ENCODE assay signal across 19 mouse cellular contexts in genomic region chr7:49315033-49315432, GRCm38 (mm10).
DNase-seq lines count a peak whose midpoint lies in the region; ATAC-seq and TF ChIP-seq lines count a peak whose summit lies in the region.
"Had no signal": no experiment of that assay in that cellular context is flagged by ENCODE, and none has a peak within 500 bp of the region (broad histone marks: within the 10 kb centered on the region; RNA-seq: fewer than 3 reads in every experiment).

No protein-coding gene starts in this region.

- H3K4me2 ChIP-seq in stomach, postnatal 0 days (replicated peaks; ENCODE audit: low read depth): no peak overlapping the region
- H3K4me2 ChIP-seq: embryonic facial prominence, embryonic 15.5 days; forebrain, embryonic 12.5 days; heart, embryonic 12.5 days; hindbrain, embryonic 14.5 days had no signal

- H3K9ac ChIP-seq in stomach, postnatal 0 days (ENCODE audit: low read length): no peak overlapping the region
- H3K9ac ChIP-seq: embryonic facial prominence, embryonic 15.5 days; forebrain, embryonic 12.5 days; heart, embryonic 12.5 days; hindbrain, embryonic 14.5 days had no signal

- no peak overlapping the region for H3K4me3 ChIP-seq in brown adipose tissue, adult 24 weeks (ENCODE audit: insufficient read depth, low read depth, low read length)
- H3K4me3 ChIP-seq in stomach, postnatal 0 days (ENCODE audit: low read depth, low read length): no peak overlapping the region
- H3K4me3 ChIP-seq: embryonic facial prominence, embryonic 15.5 days; forebrain, embryonic 12.5 days; heart, embryonic 12.5 days; hindbrain, embryonic 10.5 days had no signal

- TF ChIP-seq EP300 in stomach, postnatal 0 days (optimal IDR thresholded peaks at IDR 0.05): no peak

- 0 out of 2 replicates have a peak overlapping the region, but pooled peaks have one; percentile 51 for H3K27ac ChIP-seq in brown adipose tissue, adult 24 weeks (replicated peaks; ENCODE audit: low read depth, low read length)
- no peak overlapping the region for H3K27ac ChIP-seq in stomach, postnatal 0 days (replicated peaks)
- H3K27ac ChIP-seq: forebrain, embryonic 12.5 days; hindbrain, embryonic 10.5 days; hindbrain, embryonic 14.5 days had no signal

- ATAC-seq in stomach, postnatal 0 days (ENCODE audit: low FRiP score, low TSS enrichment): no peak; the same call in 1 of the 2 replicates
- ATAC-seq: forebrain, embryonic 16.5 days; intestine, embryonic 16.5 days had no signal

- TF ChIP-seq CTCF in stomach, postnatal 0 days (IDR thresholded peaks at IDR 0.05; ENCODE audit: low read depth): peak; percentile 49

- no peaks in the 10 kb centered on the region for H3K27me3 ChIP-seq in stomach, postnatal 0 days (ENCODE audit: control insufficient read depth, insufficient read depth, low read length)
- H3K27me3 ChIP-seq: embryonic facial prominence, embryonic 15.5 days; forebrain, embryonic 12.5 days; heart, embryonic 12.5 days had no signal

- no peaks in the 10 kb centered on the region for H3K36me3 ChIP-seq in stomach, postnatal 0 days (ENCODE audit: control insufficient read depth, insufficient read depth, low read length)
- H3K36me3 ChIP-seq: embryonic facial prominence, embryonic 15.5 days; forebrain, embryonic 12.5 days had no signal

- 21% methylated on average over 3 of the region's 3 CpGs for WGBS in stomach, postnatal 0 days

- H3K9me3 ChIP-seq in stomach, postnatal 0 days (ENCODE audit: control insufficient read depth, low read length): no peaks in the 10 kb centered on the region
- H3K9me3 ChIP-seq: embryonic facial prominence, embryonic 15.5 days had no signal

- peaks cover 5% of the 10 kb centered on the region; the same call in 1 of the 2 replicates for H3K4me1 ChIP-seq in brown adipose tissue, adult 24 weeks (ENCODE audit: control insufficient read depth, insufficient read depth, insufficient read length, low read length)
- H3K4me1 ChIP-seq in stomach, postnatal 0 days (replicated peaks; ENCODE audit: control insufficient read depth, insufficient read depth): no peaks in the 10 kb centered on the region; the same call in 1 of the 2 replicates
- H3K4me1 ChIP-seq: forebrain, embryonic 12.5 days had no signal

- DNase-seq in lung, postnatal 10 days: peak; percentile 24
- DNase-seq in lung, postnatal 14 days: no peak
- peak; percentile 32 to 42 for DNase-seq in B cell, adult 2 months
- no peak for DNase-seq in stomach, postnatal 0 days (ENCODE audit: low spot score)
- no peak for DNase-seq in neural tube, embryonic 10.5 days (ENCODE audit: extremely low spot score, low spot score)
- DNase-seq in embryo, embryonic 10 days (ENCODE audit: low spot score): no peak
- DNase-seq: adrenal gland, postnatal 25 days; cerebellum, adult 2 months; cerebellum, postnatal 10 days; embryo, embryonic 11 days; gastrocnemius, postnatal 14 days had no signal

Comparison
In these comparisons a context has a peak if more than half of its experiments do, and no peak if none do; other contexts are left out.
1. DNase-seq: peak in lung, postnatal 10 days (single experiment) and B cell, adult 2 months (2 of 2); none in lung, postnatal 14 days (single experiment), stomach, postnatal 0 days (single experiment), neural tube, embryonic 10.5 days (single experiment) and embryo, embryonic 10 days (single experiment).